Mouse (Mus musculus) lung, embryonic 14.5 days (tissue): ENCODE results near the gene Stx6. TPM values are rescaled to one million over a fixed set of nuclear protein-coding genes. Genes with fewer than 3 reads are reported as not detected.

ENCODE experiments used
- ATAC-seq: fragments of 200-750 bp; cut with Nextera tagmentation; 2 replicates; pipeline ENCODE4 v1.8.0; 2017; ENCODE audit warnings: mild to moderate bottlenecking, moderate TSS enrichment, moderate library complexity; ENCODE audit not compliant: insufficient read depth
- DNase-seq: peaks from one replicate; pipeline ENCODE4 v3.0.0-alpha.2; 2015
- H3K27ac ChIP-seq: fragments of 300-500 bp; sonication (generic); 2 replicates; pipeline ENCODE4 v1.5.1; 2014; ENCODE audit warnings: low read depth, mild to moderate bottlenecking, moderate library complexity
- H3K27me3 ChIP-seq: fragments of 300-500 bp; sonication (generic); 2 replicates; pipeline ENCODE4 v1.6.1; 2014; ENCODE audit warnings: low read length, control low read depth; ENCODE audit not compliant: insufficient read depth
- H3K36me3 ChIP-seq: fragments of 300-500 bp; sonication (generic); 2 replicates; pipeline ENCODE4 v1.6.1; 2014; ENCODE audit warnings: control low read depth; ENCODE audit not compliant: insufficient read depth
- H3K4me1 ChIP-seq: fragments of 300-500 bp; sonication (generic); 2 replicates; pipeline ENCODE4 v1.6.1; 2014; ENCODE audit warnings: antibody characterized with exemption, control low read depth; ENCODE audit not compliant: insufficient read depth
- H3K4me2 ChIP-seq: fragments of 300-500 bp; sonication (generic); 2 replicates; pipeline ENCODE4 v1.6.1; 2014; ENCODE audit warnings: mild to moderate bottlenecking
- H3K4me3 ChIP-seq: fragments of 300-500 bp; sonication (generic); 2 replicates; pipeline ENCODE4 v1.5.1; 2014; ENCODE audit warnings: low read depth, low read length
- H3K9ac ChIP-seq: fragments of 300-500 bp; sonication (generic); 2 replicates; pipeline ENCODE4 v1.6.1; 2014
- H3K9me3 ChIP-seq: fragments of 300-500 bp; sonication (generic); 2 replicates; pipeline ENCODE4 v1.6.1; 2016; ENCODE audit warnings: low read depth, low read length, control low read depth
- CTCF ChIP-seq: IDR thresholded peaks from 2 replicates; pipeline ENCODE4 v1.5.1; 2016; ENCODE audit warnings: antibody characterized with exemption, low read depth
- WGBS: fragments of 180-500 bp; shearing (Covaris S2); extraction: QIAGEN DNeasy Blood & Tissue Kit; methylation state at CpG from one replicate; pipeline ENCODE4 v1.1.7; 2014; 5-methylcytosine and 5-hydroxymethylcytosine counted together
- polyA plus RNA-seq: library from polyadenylated mRNA; unstranded; fragments of >200 nt; fragmentation: Nextera tagmentation; extraction: Ambion mirVana; gene quantifications from 2 replicates; pipeline ENCODE4 v1.2.1, GENCODE M21; 2014

Gene Stx6
- polyA plus RNA-seq, 1 experiment from 2014 or later, result 99.7 TPM

DNA sequence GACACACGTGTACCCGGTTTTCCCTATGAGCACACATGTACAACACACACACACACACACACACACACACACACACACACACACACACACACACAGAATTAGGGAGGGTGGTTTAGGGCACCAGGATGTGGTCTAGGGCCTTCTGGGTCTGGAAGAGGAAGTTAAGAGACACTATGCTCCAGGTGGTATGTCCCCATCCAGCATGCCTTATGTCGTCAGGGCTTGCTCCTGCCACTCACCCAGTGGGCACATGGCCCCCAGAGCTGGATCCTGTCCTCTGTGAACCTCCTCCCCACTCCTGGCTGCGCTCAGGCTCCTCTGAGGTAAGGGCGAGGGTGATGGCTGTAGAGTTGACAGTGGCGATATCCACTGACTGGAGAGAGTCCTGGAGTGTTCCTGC lies 64.5 kb downstream of the Stx6 start:
- Histone ChIP-seq H3K27me3 (no peaks in the 10 kb centered on the region), H3K4me1 (peaks cover 5% of the 10 kb centered on the region; the same call in 1 of the 2 replicates), H3K27ac (no peak overlapping the region), H3K4me2 (no peak overlapping the region), H3K4me3 (no peak overlapping the region), H3K36me3 (peaks cover 14% of the 10 kb centered on the region; the same call in 1 of the 2 replicates), H3K9ac (no peak overlapping the region), H3K9me3 (no peaks in the 10 kb centered on the region)
- ATAC-seq, result no peak
- no peak for TF ChIP-seq CTCF
- no peak for DNase-seq
- WGBS, result 87% methylated on average over 6 of the region's 6 CpGs

- H3K36me3 ChIP-seq, result peaks cover 14% of the 10 kb centered on the region; the same call in 1 of the 2 replicates
- H3K27me3 ChIP-seq, result no peaks in the 10 kb centered on the region
- H3K9ac ChIP-seq, result no peak overlapping the region
- WGBS, result 26% methylated on average over 16 of the region's 16 CpGs
- H3K4me2 ChIP-seq, result peak overlapping the region; percentile 41
- peaks cover 5% of the 10 kb centered on the region; the same call in 1 of the 2 replicates for H3K4me1 ChIP-seq
- peak; percentile 98 for TF ChIP-seq CTCF
- peak; percentile 92 for DNase-seq
- H3K27ac ChIP-seq, result 0 out of 2 replicates have a peak overlapping the region, but pooled peaks have one; percentile 12
- peak; percentile 77 for ATAC-seq
- H3K9me3 ChIP-seq, result no peaks in the 10 kb centered on the region
- no peak overlapping the region for H3K4me3 ChIP-seq
These were observed 65.5 kb downstream of the Stx6 start for GRCm38 (mm10) chr1:155223849-155224554.

DNA sequence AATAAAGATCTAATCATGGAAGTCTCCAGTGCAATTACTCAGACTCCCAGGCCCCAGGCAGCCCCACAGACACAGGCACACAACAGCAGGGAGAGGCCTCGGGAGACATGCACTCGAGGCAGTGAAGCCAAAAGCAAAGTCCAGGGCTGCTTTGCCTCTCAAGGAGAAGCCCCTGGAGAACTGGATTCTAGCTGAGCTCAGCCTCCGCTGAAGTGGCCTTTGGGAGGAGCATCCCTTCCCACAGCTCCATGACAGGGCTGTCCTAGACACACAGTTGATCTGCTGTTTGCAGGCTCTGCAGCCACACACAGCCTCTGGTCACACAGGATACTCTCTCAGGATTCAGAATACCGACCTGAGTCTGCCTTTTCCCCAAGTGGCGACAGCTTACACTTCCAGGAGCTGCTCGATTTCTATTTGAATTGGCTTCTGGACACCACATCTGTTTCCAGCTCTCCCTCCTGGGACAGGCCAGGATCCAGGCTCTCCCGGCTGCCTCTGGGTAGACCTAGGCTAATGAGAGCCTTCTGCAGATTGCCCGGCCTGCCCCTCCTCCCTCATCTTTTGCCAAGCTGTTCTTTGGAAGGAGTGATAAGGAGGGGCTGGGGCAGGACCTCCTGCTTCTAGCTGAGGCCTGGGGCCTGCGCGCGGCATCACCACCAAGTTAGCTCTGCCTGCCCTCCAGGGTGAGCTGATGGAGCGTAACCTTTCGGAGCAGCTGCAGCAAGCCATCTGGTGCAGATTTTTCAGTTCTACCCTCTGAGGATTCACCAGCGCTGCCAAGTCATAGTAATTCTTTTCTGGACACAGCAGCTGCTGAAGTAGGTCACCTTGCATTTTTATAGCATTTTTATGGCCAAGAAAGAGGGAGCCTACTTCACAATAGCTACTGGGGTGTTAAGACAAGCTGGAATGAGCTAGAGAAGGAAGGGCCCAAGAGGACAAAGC lies 71.2 kb downstream of the Stx6 start:
- DNase-seq (no peak), ATAC-seq (no peak)
- Histone ChIP-seq H3K4me3 (no peak overlapping the region), H3K4me2 (no peak overlapping the region), H3K27ac (peak overlapping the region; percentile 77), H3K4me1 (peaks cover 20% of the 10 kb centered on the region), H3K9ac (no peak overlapping the region), H3K36me3 (peaks cover 14% of the 10 kb centered on the region; the same call in 1 of the 2 replicates), H3K9me3 (no peaks in the 10 kb centered on the region), H3K27me3 (no peaks in the 10 kb centered on the region)
- TF ChIP-seq CTCF, result no peak
- WGBS, result 34% methylated on average over 14 of the region's 14 CpGs

GRCm38 (mm10) chr1:155232385-155232784 lies 73.9 kb downstream of the Stx6 start:
- H3K9me3 ChIP-seq, result no peaks in the 10 kb centered on the region
- 60% methylated on average over 12 of the region's 12 CpGs for WGBS
- DNase-seq (no peak), ATAC-seq (no peak)
- no peak overlapping the region for H3K9ac ChIP-seq
- H3K27me3 ChIP-seq, result no peaks in the 10 kb centered on the region
- H3K27ac ChIP-seq, result peak overlapping the region; percentile 86
- TF ChIP-seq CTCF, result no peak
- no peaks in the 10 kb centered on the region; the same call in 1 of the 2 replicates for H3K36me3 ChIP-seq
- peaks cover 23% of the 10 kb centered on the region for H3K4me1 ChIP-seq
- no peak overlapping the region for H3K4me2 ChIP-seq
- no peak overlapping the region for H3K4me3 ChIP-seq

DNA sequence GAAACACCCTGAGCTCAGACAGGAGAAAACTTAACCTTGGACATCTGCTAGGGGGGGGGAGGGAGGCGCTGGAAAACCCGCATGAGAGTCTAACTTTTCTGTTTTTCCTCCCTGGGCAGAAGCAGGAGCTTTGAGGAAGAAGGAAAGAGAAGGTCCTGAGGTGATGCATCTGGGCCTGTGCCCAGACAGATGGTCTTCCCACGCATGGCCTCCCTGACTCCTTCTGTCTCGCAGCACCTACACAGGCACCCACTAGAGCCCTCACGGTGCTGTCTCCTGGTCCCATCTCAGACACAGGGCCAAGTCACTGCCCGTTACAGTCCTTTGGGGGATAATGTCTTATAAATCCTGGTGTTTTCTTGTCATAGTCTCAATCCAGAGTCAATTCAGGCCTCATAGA lies 74.3 kb downstream of the Stx6 start:
- H3K27me3 ChIP-seq, result no peaks in the 10 kb centered on the region
- H3K27ac ChIP-seq, result peak overlapping the region; percentile 86
- WGBS, result 45% methylated on average over 6 of the region's 6 CpGs
- H3K4me1 ChIP-seq, result peaks cover 23% of the 10 kb centered on the region
- H3K9me3 ChIP-seq, result no peaks in the 10 kb centered on the region
- no peak overlapping the region for H3K9ac ChIP-seq
- no peaks in the 10 kb centered on the region; the same call in 1 of the 2 replicates for H3K36me3 ChIP-seq
- H3K4me2 ChIP-seq, result no peak overlapping the region
- ATAC-seq, result no peak
- H3K4me3 ChIP-seq, result no peak overlapping the region
- DNase-seq, result no peak
- no peak for TF ChIP-seq CTCF

DNA sequence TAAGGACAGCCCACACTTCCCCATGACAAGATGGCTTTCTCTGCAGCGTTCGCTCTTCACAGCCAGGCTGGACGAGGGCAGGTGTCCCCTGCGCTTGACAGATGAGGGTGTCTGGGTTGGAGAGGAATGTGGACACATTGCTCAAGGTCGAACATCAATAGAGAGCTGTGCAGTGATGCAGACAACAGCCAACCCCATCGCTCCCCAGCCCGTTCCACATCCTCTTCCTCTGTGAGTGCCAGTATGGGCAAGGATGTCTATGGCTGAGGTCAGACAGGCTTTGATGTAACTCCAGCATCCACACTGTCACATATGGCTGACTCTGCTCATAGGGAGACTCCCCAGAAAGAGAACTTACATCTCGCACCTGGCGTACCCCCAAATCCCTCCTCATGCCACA lies 74.9 kb downstream of the Stx6 start:
- Histone ChIP-seq H3K4me3 (no peak overlapping the region), H3K27ac (peak overlapping the region; percentile 86), H3K4me2 (0 out of 2 replicates have a peak overlapping the region, but pooled peaks have one; percentile 1), H3K36me3 (no peaks in the 10 kb centered on the region; the same call in 1 of the 2 replicates), H3K9ac (no peak overlapping the region), H3K4me1 (peaks cover 23% of the 10 kb centered on the region), H3K9me3 (no peaks in the 10 kb centered on the region), H3K27me3 (no peaks in the 10 kb centered on the region)
- DNase-seq (no peak), ATAC-seq (peak; percentile 4; the same call in 1 of the 2 replicates)
- no peak for TF ChIP-seq CTCF
- WGBS, result 63% methylated on average over 9 of the region's 9 CpGs
